Mouse (Mus musculus) megakaryocyte, embryonic 14.5 days (primary cell): ENCODE results near the gene Tspan1.

Experiments used
- FLI1 ChIP-seq: IDR thresholded peaks from 2 replicates; pipeline ENCODE4 v1.6.1; 2012; ENCODE audit warnings: low read length, inconsistent platforms, mixed read lengths
- GATA1 ChIP-seq: IDR thresholded peaks from 3 replicates; pipeline ENCODE4 v1.6.1; 2012; ENCODE audit warnings: mixed read lengths, low read length, inconsistent platforms, borderline replicate concordance

GRCm38 (mm10) chr4:116182079-116182478 is 14.7 kb upstream of the Tspan1 start:
- TF ChIP-seq GATA1 (no peak), FLI1 (no peak)
